10 mouse cellular contexts compared by ENCODE assay signal in the genomic region with DNA sequence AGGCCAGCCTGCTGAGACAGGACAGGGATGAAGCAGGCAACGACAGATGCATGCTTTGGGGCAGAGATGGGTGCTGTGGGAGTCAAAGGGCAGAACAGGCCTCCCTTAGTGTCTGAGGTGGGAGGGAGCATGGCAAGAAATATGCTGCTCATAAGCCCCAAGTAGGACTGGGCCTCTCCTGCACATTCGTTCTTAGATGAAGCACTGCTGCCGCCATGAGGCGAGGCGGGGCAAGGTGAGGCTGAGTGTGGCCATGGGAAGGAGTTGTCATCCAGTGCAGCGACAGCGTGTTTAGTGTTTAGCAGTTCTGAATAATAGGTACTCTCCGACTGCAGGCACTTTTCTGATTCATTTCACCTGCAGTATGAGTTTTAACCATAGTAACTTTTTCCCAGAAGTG. TPM values are rescaled to one million over a fixed set of nuclear protein-coding genes. Genes with fewer than 3 reads are reported as not detected.
A peak's percentile ranks its signal among the peaks of the same experiment; 100 is the strongest.
DNase-seq lines count a peak whose midpoint lies in the region; ATAC-seq and TF ChIP-seq lines count a peak whose summit lies in the region.
"Had no signal": no experiment of that assay in that cellular context is flagged by ENCODE, and none has a peak within 500 bp of the region (broad histone marks: within the 10 kb centered on the region; RNA-seq: fewer than 3 reads in every experiment).

No protein-coding gene starts in this region.

- ATAC-seq in midbrain, embryonic 14.5 days (ENCODE audit: low FRiP score, low TSS enrichment), result no peak

- TF ChIP-seq POLR2A in cerebellum, adult 2 months (IDR thresholded peaks at IDR 0.05; ENCODE audit: borderline replicate concordance, insufficient read depth, low read length), result no peak

- peak; percentile 43 for DNase-seq in layer of hippocampus, adult 11-12 months (ENCODE audit: low spot score)
- no peak for DNase-seq in layer of hippocampus, adult 9-10 months (ENCODE audit: low spot score)
- peak; percentile 29 for DNase-seq in MN1 (ENCODE audit: low spot score)
- peak; percentile 30 to 51 for DNase-seq in cerebellum, adult 2 months
- DNase-seq in layer of hippocampus, adult 18-20 months (ENCODE audit: low spot score in 2 of 2), result peak; percentile 19 to 62
- peak; percentile 49 to 64 for DNase-seq in right cerebral cortex, adult 2 months (ENCODE audit: low spot score in 2 of 2)
- DNase-seq in midbrain, embryonic 14.5 days, result no peak
- DNase-seq in embryo, embryonic 11 days, result no peak
- DNase-seq: liver, embryonic 13.5 days had no signal

- no peak overlapping the region for H3K9ac ChIP-seq in midbrain, embryonic 14.5 days (replicated peaks; ENCODE audit: low read length)
- H3K9ac ChIP-seq: liver, embryonic 13.5 days had no signal

- H3K27ac ChIP-seq in cerebellum, adult 2 months (ENCODE audit: insufficient read depth, low read length), result no peak overlapping the region
- H3K27ac ChIP-seq in midbrain, embryonic 14.5 days (replicated peaks; ENCODE audit: low read depth, low read length), result no peak overlapping the region
- H3K27ac ChIP-seq: liver, embryonic 13.5 days had no signal

- H3K9me3 ChIP-seq in midbrain, embryonic 14.5 days (ENCODE audit: control insufficient read depth, low read length), result no peaks in the 10 kb centered on the region
- H3K9me3 ChIP-seq: liver, embryonic 13.5 days had no signal

- no peaks in the 10 kb centered on the region for H3K27me3 ChIP-seq in cerebellum, adult 2 months (ENCODE audit: control insufficient read depth, insufficient read depth, low read length)
- no peaks in the 10 kb centered on the region for H3K27me3 ChIP-seq in midbrain, embryonic 14.5 days (ENCODE audit: control insufficient read depth, insufficient read depth, low read length)
- H3K27me3 ChIP-seq: liver, embryonic 13.5 days had no signal

- TF ChIP-seq CTCF in cerebellum, adult 2 months (IDR thresholded peaks at IDR 0.05; ENCODE audit: borderline replicate concordance, insufficient read depth, low read depth, low read length), result peak; percentile 29; the same call in 1 of the 2 replicates

- H3K4me3 ChIP-seq in cerebellum, adult 2 months (replicated peaks; ENCODE audit: insufficient read depth, low read depth, low read length), result no peak overlapping the region
- H3K4me3 ChIP-seq in midbrain, embryonic 14.5 days (replicated peaks; ENCODE audit: low read depth, low read length), result no peak overlapping the region
- H3K4me3 ChIP-seq: liver, embryonic 13.5 days had no signal

- 87% methylated on average over 8 of the region's 8 CpGs for WGBS in cerebellum, adult 2 months
- 86% methylated on average over 8 of the region's 8 CpGs for WGBS in midbrain, embryonic 14.5 days

- no peak overlapping the region for H3K4me2 ChIP-seq in midbrain, embryonic 14.5 days (ENCODE audit: low read length)
- H3K4me2 ChIP-seq: liver, embryonic 13.5 days had no signal

- no peaks in the 10 kb centered on the region for H3K4me1 ChIP-seq in cerebellum, adult 2 months (ENCODE audit: control insufficient read depth, insufficient read depth, low read length)
- no peaks in the 10 kb centered on the region for H3K4me1 ChIP-seq in midbrain, embryonic 14.5 days (ENCODE audit: control insufficient read depth, insufficient read depth, low read length)
- H3K4me1 ChIP-seq: liver, embryonic 13.5 days had no signal

- peaks cover 93% of the 10 kb centered on the region for H3K36me3 ChIP-seq in midbrain, embryonic 14.5 days (ENCODE audit: control insufficient read depth, insufficient read depth, low read length)

RNA-seq across cellular contexts. Expression of a gene that starts 26.1 kb away (rescaled TPM):
- 32.1 and 34.1 TPM in 2 replicates for polyA plus RNA-seq in cerebellum, adult 2 months (2012; rRNA removed)
- total RNA-seq in layer of hippocampus, adult 18-20 months (2021), result 10 to 100 TPM; 29.7 to 34.0 TPM
- polyA plus RNA-seq in midbrain, embryonic 14.5 days (2014; fragmentation: Nextera tagmentation; extraction: Ambion mirVana), result 28.2 and 35.9 TPM in 2 replicates

RNA-seq across cellular contexts. Expression of a gene that starts 31.4 kb away (rescaled TPM):
- 0.82 and 1.00 TPM in 2 replicates for polyA plus RNA-seq in cerebellum, adult 2 months (2012; rRNA removed)
- total RNA-seq in layer of hippocampus, adult 18-20 months (2021), result not detected
- polyA plus RNA-seq in midbrain, embryonic 14.5 days (2014; fragmentation: Nextera tagmentation; extraction: Ambion mirVana), result 1.6 and 1.8 TPM in 2 replicates
- total RNA-seq: gastrocnemius, postnatal 36 days had no signal

RNA-seq across cellular contexts. Expression of a gene that starts 53.3 kb away (rescaled TPM):
- polyA plus RNA-seq in cerebellum, adult 2 months (2012; rRNA removed), result 0.59 and 1.4 TPM in 2 replicates
- total RNA-seq in layer of hippocampus, adult 18-20 months (2021), result under 1 TPM; 0.32 to 0.56 TPM
- polyA plus RNA-seq in midbrain, embryonic 14.5 days (2014; fragmentation: Nextera tagmentation; extraction: Ambion mirVana), result 2.5 and 4.1 TPM in 2 replicates

Comparison
In these comparisons a context has a peak if more than half of its experiments do, and no peak if none do; other contexts are left out.
1. DNase-seq: peak in layer of hippocampus, adult 11-12 months (single experiment), MN1 (single experiment), cerebellum, adult 2 months (2 of 2), layer of hippocampus, adult 18-20 months (2 of 2) and right cerebral cortex, adult 2 months (2 of 2); none in layer of hippocampus, adult 9-10 months (single experiment), midbrain, embryonic 14.5 days (single experiment) and embryo, embryonic 11 days (single experiment).